Mouse (Mus musculus) forebrain, embryonic 16.5 days (tissue): ENCODE results near the gene Gm20509. TPM values are rescaled to one million over a fixed set of nuclear protein-coding genes. Genes with fewer than 3 reads are reported as not detected.
A peak's percentile ranks its signal among the peaks of the same experiment; 100 is the strongest.

ENCODE experiments used
- ATAC-seq: fragments of 200-750 bp; cut with Nextera tagmentation; 2 replicates; pipeline ENCODE4 v1.8.0; 2017; ENCODE audit warnings: mild to moderate bottlenecking, moderate library complexity
- H3K27ac ChIP-seq: fragments of 300-500 bp; sonication (generic); 2 replicates; pipeline ENCODE4 v1.5.1; 2014; ENCODE audit warnings: low read length, control low read depth
- H3K27me3 ChIP-seq: fragments of 300-500 bp; sonication (generic); replicated peaks from 2 replicates; pipeline ENCODE4 v1.6.1; 2014; ENCODE audit warnings: low read length; ENCODE audit not compliant: control insufficient read depth, insufficient read depth
- H3K36me3 ChIP-seq: fragments of 300-500 bp; sonication (generic); 2 replicates; pipeline ENCODE4 v1.6.1; 2014; ENCODE audit not compliant: control insufficient read depth, insufficient read depth
- H3K4me1 ChIP-seq: fragments of 300-500 bp; sonication (generic); replicated peaks from 2 replicates; pipeline ENCODE4 v1.6.1; 2014; ENCODE audit warnings: low read length; ENCODE audit not compliant: control insufficient read depth, insufficient read depth
- H3K4me2 ChIP-seq: fragments of 300-500 bp; sonication (generic); 2 replicates; pipeline ENCODE4 v1.6.1; 2014; ENCODE audit warnings: mild to moderate bottlenecking, low read length, control low read depth
- H3K4me3 ChIP-seq: fragments of 300-500 bp; sonication (generic); replicated peaks from 2 replicates; pipeline ENCODE4 v1.5.1; 2014; ENCODE audit warnings: mild to moderate bottlenecking, low read length, control low read depth
- H3K9ac ChIP-seq: fragments of 300-500 bp; sonication (generic); replicated peaks from 2 replicates; pipeline ENCODE4 v1.6.1; 2014; ENCODE audit warnings: low read depth, low read length, control low read depth
- H3K9me3 ChIP-seq: fragments of 300-500 bp; sonication (generic); 2 replicates; pipeline ENCODE4 v1.6.1; 2016; ENCODE audit warnings: low read length; ENCODE audit not compliant: control insufficient read depth
- WGBS: fragments of 180-500 bp; shearing (Covaris S2); extraction: QIAGEN DNeasy Blood & Tissue Kit; methylation state at CpG from one replicate; pipeline ENCODE4 v1.1.7; 2014; 5-methylcytosine and 5-hydroxymethylcytosine counted together
- polyA plus RNA-seq: library from polyadenylated mRNA; unstranded; fragments of >200 nt; fragmentation: Nextera tagmentation; extraction: Ambion mirVana; gene quantifications from 2 replicates; pipeline ENCODE4 v1.2.1, GENCODE M21; 2015

Gene Gm20509
- polyA plus RNA-seq, 1 experiment from 2014 or later: not detected

GRCm38 (mm10) chr9:73154347-73154746 lies 52.1 kb downstream of the Gm20509 start:
- Histone ChIP-seq H3K9ac (no peak overlapping the region), H3K4me2 (no peak overlapping the region), H3K27me3 (no peaks in the 10 kb centered on the region), H3K4me3 (no peak overlapping the region), H3K4me1 (no peaks in the 10 kb centered on the region), H3K27ac (no peak overlapping the region), H3K9me3 (no peaks in the 10 kb centered on the region), H3K36me3 (no peaks in the 10 kb centered on the region)
- no peak for ATAC-seq
- 45% methylated on average over 9 of the region's 9 CpGs for WGBS

GRCm38 (mm10) chr9:73157968-73158367 lies 55.7 kb downstream of the Gm20509 start:
- Histone ChIP-seq H3K4me1 (0 out of 2 replicates have a peak, but pooled peaks cover 2% of the 10 kb centered on the region), H3K4me3 (no peak overlapping the region), H3K4me2 (no peak overlapping the region), H3K27me3 (no peaks in the 10 kb centered on the region), H3K9me3 (no peaks in the 10 kb centered on the region), H3K36me3 (no peaks in the 10 kb centered on the region), H3K9ac (no peak overlapping the region), H3K27ac (no peak overlapping the region)
- WGBS: 82% methylated on average over 4 of the region's 4 CpGs
- ATAC-seq: no peak

- no peak overlapping the region for H3K27ac ChIP-seq
- no peaks in the 10 kb centered on the region for H3K27me3 ChIP-seq
- no peak overlapping the region for H3K4me2 ChIP-seq
- no peak overlapping the region for H3K4me3 ChIP-seq
- no peak overlapping the region for H3K9ac ChIP-seq
- H3K4me1 ChIP-seq: 0 out of 2 replicates have a peak, but pooled peaks cover 2% of the 10 kb centered on the region
- H3K36me3 ChIP-seq: no peaks in the 10 kb centered on the region
- 44% methylated on average over 1 of the region's 1 CpGs for WGBS
- no peak for ATAC-seq
- no peaks in the 10 kb centered on the region for H3K9me3 ChIP-seq
These were observed 57.0 kb downstream of the Gm20509 start for GRCm38 (mm10) chr9:73159265-73159664.

GRCm38 (mm10) chr9:73162571-73163333 lies 60.5 kb downstream of the Gm20509 start:
- H3K4me3 ChIP-seq: no peak overlapping the region

GRCm38 (mm10) chr9:73165631-73166030 lies 63.4 kb downstream of the Gm20509 start:
- H3K4me2 ChIP-seq: no peak overlapping the region
- H3K4me3 ChIP-seq: no peak overlapping the region
- no peaks in the 10 kb centered on the region for H3K36me3 ChIP-seq
- no peak for ATAC-seq
- H3K9me3 ChIP-seq: no peaks in the 10 kb centered on the region
- no peak overlapping the region for H3K27ac ChIP-seq
- no peak overlapping the region for H3K9ac ChIP-seq
- 0 out of 2 replicates have a peak, but pooled peaks cover 2% of the 10 kb centered on the region for H3K4me1 ChIP-seq
- H3K27me3 ChIP-seq: no peaks in the 10 kb centered on the region
- WGBS: 94% methylated on average over 4 of the region's 4 CpGs

More at GRCm38 (mm10) chr9:73162571-73163333, 60.5 kb downstream of the Gm20509 start:
- no peaks in the 10 kb centered on the region for H3K27me3 ChIP-seq
- H3K4me2 ChIP-seq: peak overlapping the region; percentile 42
- no peak overlapping the region for H3K9ac ChIP-seq
- H3K9me3 ChIP-seq: no peaks in the 10 kb centered on the region
- no peak overlapping the region for H3K27ac ChIP-seq
- H3K4me1 ChIP-seq: 0 out of 2 replicates have a peak, but pooled peaks cover 2% of the 10 kb centered on the region
- H3K36me3 ChIP-seq: no peaks in the 10 kb centered on the region
- peak; percentile 86 for ATAC-seq
- 18% methylated on average over 26 of the region's 26 CpGs for WGBS

Other genes with a start within 250 kb of the Gm20509 start
- 14.3 and 15.1 TPM in 2 replicates for gene Pygo1, start 176.8 kb upstream of the Gm20509 start, polyA plus RNA-seq
- 1.7 and 1.8 TPM in 2 replicates for gene Dyx1c1, start 143.7 kb upstream of the Gm20509 start, polyA plus RNA-seq
- gene Gm44503, start 143.6 kb upstream of the Gm20509 start, polyA plus RNA-seq: not detected in 2 replicates
- 19.1 and 22.4 TPM in 2 replicates for gene Ccpg1os, start 117.1 kb upstream of the Gm20509 start, polyA plus RNA-seq
- 56.7 and 58.2 TPM in 2 replicates for gene Ccpg1, start 117.0 kb upstream of the Gm20509 start, polyA plus RNA-seq
- gene Pigb, start 62.1 kb upstream of the Gm20509 start, polyA plus RNA-seq: 13.6 and 14.3 TPM in 2 replicates
- 1.2 and 1.9 TPM in 2 replicates for gene Rab27a, start 57.6 kb upstream of the Gm20509 start, polyA plus RNA-seq
- not detected in 2 replicates for gene Khdc3, start 634 bp upstream of the Gm20509 start, polyA plus RNA-seq
- 118 and 134 TPM in 2 replicates for gene Rsl24d1, start 11.0 kb downstream of the Gm20509 start, polyA plus RNA-seq